Mouse (Mus musculus) heart, postnatal 0 days (tissue): ENCODE results near the gene Jph3. TPM values are rescaled to one million over a fixed set of nuclear protein-coding genes. Genes with fewer than 3 reads are reported as not detected.
A peak's percentile ranks its signal among the peaks of the same experiment; 100 is the strongest.

Experiments
- ATAC-seq: fragments of 200-750 bp; cut with Nextera tagmentation; 2 replicates; pipeline ENCODE4 v1.8.0; 2017; ENCODE audit warnings: low read depth, moderate number of reproducible peaks, moderate library complexity; ENCODE audit not compliant: insufficient read depth
- DNase-seq: peaks from one replicate; pipeline ENCODE4 v3.0.0-alpha.2; 2016; ENCODE audit warnings: low spot score
- H3K27ac ChIP-seq: fragments of 300-500 bp; sonication (generic); 2 replicates; pipeline ENCODE4 v1.5.1; 2014; ENCODE audit warnings: low read depth, mild to moderate bottlenecking
- H3K27me3 ChIP-seq: fragments of 300-500 bp; sonication (generic); 2 replicates; pipeline ENCODE4 v1.6.1; 2014; ENCODE audit warnings: low read length, mixed read lengths; ENCODE audit not compliant: control insufficient read depth, insufficient read depth
- H3K36me3 ChIP-seq: fragments of 300-500 bp; sonication (generic); replicated peaks from 2 replicates; pipeline ENCODE4 v1.6.1; 2014; ENCODE audit warnings: low read length, mixed read lengths; ENCODE audit not compliant: control insufficient read depth, insufficient read depth
- H3K4me1 ChIP-seq: fragments of 300-500 bp; sonication (generic); 2 replicates; pipeline ENCODE4 v1.6.1; 2014; ENCODE audit warnings: antibody characterized with exemption; ENCODE audit not compliant: control insufficient read depth, insufficient read depth
- H3K4me2 ChIP-seq: fragments of 300-500 bp; sonication (generic); 2 replicates; pipeline ENCODE4 v1.6.1; 2014; ENCODE audit warnings: low read depth, mild to moderate bottlenecking, low read length, moderate library complexity
- H3K4me3 ChIP-seq: fragments of 300-500 bp; sonication (generic); 2 replicates; pipeline ENCODE4 v1.5.1; 2014; ENCODE audit warnings: low read depth, low read length
- H3K9ac ChIP-seq: fragments of 300-500 bp; sonication (generic); replicated peaks from 2 replicates; pipeline ENCODE4 v1.6.1; 2014; ENCODE audit warnings: low read depth, low read length, mixed read lengths
- H3K9me3 ChIP-seq: fragments of 300-500 bp; sonication (generic); replicated peaks from 2 replicates; pipeline ENCODE4 v1.6.1; 2016; ENCODE audit warnings: low read length; ENCODE audit not compliant: control insufficient read depth
- CTCF ChIP-seq: IDR thresholded peaks from 2 replicates; pipeline ENCODE4 v1.5.1; 2016; ENCODE audit warnings: antibody characterized with exemption, control low read depth, low read depth
- EP300 ChIP-seq: IDR thresholded peaks from 2 replicates; pipeline ENCODE4 v1.6.1; 2016; ENCODE audit warnings: antibody characterized with exemption, low read depth
- WGBS: fragments of 180-500 bp; shearing (Covaris S2); extraction: QIAGEN DNeasy Blood & Tissue Kit; methylation state at CpG from one replicate; pipeline ENCODE4 v1.1.7; 2014; 5-methylcytosine and 5-hydroxymethylcytosine counted together
- polyA plus RNA-seq: library from polyadenylated mRNA; unstranded; fragments of >200 nt; fragmentation: Nextera tagmentation; extraction: Ambion mirVana; gene quantifications from 2 replicates; pipeline ENCODE4 v1.2.1, GENCODE M21; 2015
- total RNA-seq: library from RNA; depleted of rRNA; stranded (reverse); fragments of >200 nt; gene quantifications from 2 replicates; pipeline ENCODE4 v1.2.3, GENCODE M21; 2014; ENCODE audit warnings: low replicate concordance

Jph3 gene
- total and polyA plus RNA-seq, 2 experiments from 2014 or later: 0.03 TPM; not detected in 1

GRCm38 (mm10) chr8:121798401-121798800, 69.0 kb downstream of the Jph3 start:
- DNase-seq: no peak
- Histone ChIP-seq H3K27me3 (no peaks in the 10 kb centered on the region), H3K4me2 (no peak overlapping the region), H3K27ac (no peak overlapping the region), H3K4me1 (peaks cover 8% of the 10 kb centered on the region; the same call in 1 of the 2 replicates), H3K4me3 (no peak overlapping the region), H3K9me3 (no peaks in the 10 kb centered on the region), H3K36me3 (peaks cover 35% of the 10 kb centered on the region), H3K9ac (no peak overlapping the region)
- WGBS: 36% methylated on average over 6 of the region's 6 CpGs
- TF ChIP-seq CTCF (no peak), EP300 (no peak)
- peak; percentile 11; the same call in 1 of the 2 replicates for ATAC-seq

GRCm38 (mm10) chr8:121804829-121805228, 75.4 kb downstream of the Jph3 start:
- peaks cover 11% of the 10 kb centered on the region for H3K4me1 ChIP-seq
- H3K4me2 ChIP-seq: no peak overlapping the region
- peaks cover 34% of the 10 kb centered on the region for H3K36me3 ChIP-seq
- TF ChIP-seq CTCF (no peak), EP300 (no peak)
- DNase-seq (no peak), ATAC-seq (no peak)
- no peak overlapping the region for H3K4me3 ChIP-seq
- no peaks in the 10 kb centered on the region for H3K27me3 ChIP-seq
- no peak overlapping the region for H3K9ac ChIP-seq
- WGBS: 93% methylated on average over 5 of the region's 5 CpGs
- no peak overlapping the region for H3K27ac ChIP-seq
- no peaks in the 10 kb centered on the region for H3K9me3 ChIP-seq

GRCm38 (mm10) chr8:121806126-121806525, 76.7 kb downstream of the Jph3 start:
- no peak overlapping the region for H3K9ac ChIP-seq
- peaks cover 7% of the 10 kb centered on the region for H3K4me1 ChIP-seq
- no peaks in the 10 kb centered on the region for H3K9me3 ChIP-seq
- no peak overlapping the region for H3K27ac ChIP-seq
- H3K36me3 ChIP-seq: peaks cover 29% of the 10 kb centered on the region
- WGBS: 86% methylated on average over 13 of the region's 13 CpGs
- ATAC-seq (no peak), DNase-seq (no peak)
- no peak overlapping the region for H3K4me2 ChIP-seq
- TF ChIP-seq CTCF: no peak
- no peaks in the 10 kb centered on the region for H3K27me3 ChIP-seq
- no peak overlapping the region for H3K4me3 ChIP-seq

GRCm38 (mm10) chr8:121808032-121808431, 78.6 kb downstream of the Jph3 start:
- H3K9me3 ChIP-seq: no peaks in the 10 kb centered on the region
- H3K9ac ChIP-seq: no peak overlapping the region
- TF ChIP-seq CTCF (peak; percentile 14; the same call in 1 of the 2 replicates), EP300 (no peak)
- peaks cover 30% of the 10 kb centered on the region for H3K36me3 ChIP-seq
- 77% methylated on average over 10 of the region's 11 CpGs for WGBS
- DNase-seq: no peak
- H3K27me3 ChIP-seq: no peaks in the 10 kb centered on the region
- no peak overlapping the region for H3K27ac ChIP-seq
- peaks cover 6% of the 10 kb centered on the region; the same call in 1 of the 2 replicates for H3K4me1 ChIP-seq
- ATAC-seq: no peak
- H3K4me2 ChIP-seq: no peak overlapping the region
- no peak overlapping the region for H3K4me3 ChIP-seq

- Histone ChIP-seq H3K4me1 (peaks cover 6% of the 10 kb centered on the region; the same call in 1 of the 2 replicates), H3K4me2 (no peak overlapping the region), H3K4me3 (no peak overlapping the region), H3K9ac (no peak overlapping the region), H3K36me3 (peaks cover 29% of the 10 kb centered on the region), H3K27ac (no peak overlapping the region), H3K9me3 (no peaks in the 10 kb centered on the region), H3K27me3 (no peaks in the 10 kb centered on the region)
- DNase-seq (no peak), ATAC-seq (peak; percentile 64)
- 56% methylated on average over 11 of the region's 11 CpGs for WGBS
- TF ChIP-seq CTCF: no peak
- no peak for TF ChIP-seq EP300
Measured at GRCm38 (mm10) chr8:121809524-121810155, 80.2 kb downstream of the Jph3 start.

GRCm38 (mm10) chr8:121811502-121811901, 82.1 kb downstream of the Jph3 start:
- Histone ChIP-seq H3K4me3 (no peak overlapping the region), H3K36me3 (peaks cover 11% of the 10 kb centered on the region; the same call in 1 of the 2 replicates), H3K4me2 (no peak overlapping the region), H3K9me3 (no peaks in the 10 kb centered on the region), H3K4me1 (peaks cover 6% of the 10 kb centered on the region; the same call in 1 of the 2 replicates), H3K27ac (no peak overlapping the region), H3K9ac (no peak overlapping the region), H3K27me3 (no peaks in the 10 kb centered on the region)
- no peak for ATAC-seq
- TF ChIP-seq CTCF: no peak
- no peak for TF ChIP-seq EP300
- DNase-seq: no peak
- 78% methylated on average over 3 of the region's 3 CpGs for WGBS
